Mouse (Mus musculus): ENCODE data around the gene Appbp2.

The Appbp2 gene

DNA sequence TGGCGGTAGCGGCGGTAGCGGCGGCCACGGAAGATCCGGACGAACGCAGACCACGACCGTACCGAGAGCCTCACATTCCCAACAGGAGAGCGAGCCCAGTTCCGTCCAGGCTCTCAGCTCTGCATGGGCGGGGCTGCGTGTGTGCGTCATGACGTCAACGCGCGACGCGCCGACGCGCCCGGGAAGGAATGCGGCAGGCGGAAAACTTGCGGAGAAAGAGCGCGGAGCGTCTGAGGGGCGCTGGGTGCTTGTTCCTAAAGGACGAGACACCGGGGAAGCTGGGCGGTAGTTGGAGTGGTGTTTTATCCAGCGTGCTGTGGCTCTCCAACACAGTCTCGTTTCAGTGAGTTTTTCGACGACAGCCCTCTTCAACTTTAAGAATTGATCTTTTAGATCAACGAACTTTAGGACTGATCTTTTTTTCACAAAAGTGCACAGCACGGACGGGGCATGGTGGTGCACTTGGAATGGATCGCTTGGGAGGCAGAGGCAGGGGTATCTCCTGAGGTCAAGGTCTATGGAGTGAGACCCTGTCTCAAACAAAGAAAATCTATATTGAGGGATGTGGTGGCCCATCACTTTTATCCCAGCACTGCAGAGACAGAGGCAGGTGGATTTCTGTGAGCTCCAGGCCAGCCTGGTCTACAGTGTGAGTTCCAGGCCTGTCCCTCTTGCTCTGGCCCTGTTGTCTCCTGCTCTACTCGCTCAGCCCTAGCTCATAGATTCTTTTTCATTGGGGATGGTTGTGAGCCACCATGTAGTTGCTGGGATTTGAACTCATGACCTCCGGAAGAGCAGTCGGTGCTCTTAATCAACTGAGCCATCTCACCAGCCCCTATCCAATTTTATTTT is at the start of gene Appbp2:
Appbp2 (minus strand) TSS at position 141 of the 852 bp plus-strand sequence.
- whole genome bisulfite sequencing, result 5% methylated on average over 48 of the region's 48 CpGs

DNA sequence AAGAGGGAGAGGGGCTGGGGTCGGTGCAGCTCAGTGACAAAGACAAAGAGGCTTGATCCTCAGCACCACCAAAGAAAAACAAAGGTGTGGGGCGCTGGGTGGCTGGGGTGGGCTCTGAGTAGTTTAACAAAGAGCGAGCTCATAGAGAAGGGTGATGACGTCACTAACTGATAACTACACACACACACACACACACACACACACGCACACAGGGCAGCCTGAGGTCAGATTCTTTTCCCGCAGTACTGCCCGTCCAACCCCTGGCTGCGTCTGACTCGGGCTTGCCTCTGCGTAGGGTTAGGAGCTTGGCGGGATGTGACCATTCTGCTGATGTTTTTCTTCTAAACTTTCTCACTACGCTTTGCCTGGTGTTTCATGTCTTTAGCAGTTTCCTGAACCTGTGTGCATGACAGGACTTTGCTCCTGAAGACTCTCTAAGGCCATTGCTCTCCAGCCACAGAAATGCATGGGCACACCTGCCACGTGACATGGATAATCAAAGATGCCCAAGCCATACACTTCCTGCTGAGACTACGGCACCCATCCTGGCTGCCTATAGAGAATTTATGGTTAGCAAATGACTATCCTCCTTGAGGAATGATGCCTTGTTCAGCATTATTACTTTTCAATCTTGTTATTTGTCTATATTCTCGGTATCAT is 46.4 kb upstream of the Appbp2 start:
- WGBS, result 78% methylated on average over 15 of the region's 15 CpGs

- 74% methylated on average over 1 of the region's 1 CpGs for WGBS
Measured at GRCm38 (mm10) chr11:85278175-85278574, 43.2 kb upstream of the Appbp2 start.

DNA sequence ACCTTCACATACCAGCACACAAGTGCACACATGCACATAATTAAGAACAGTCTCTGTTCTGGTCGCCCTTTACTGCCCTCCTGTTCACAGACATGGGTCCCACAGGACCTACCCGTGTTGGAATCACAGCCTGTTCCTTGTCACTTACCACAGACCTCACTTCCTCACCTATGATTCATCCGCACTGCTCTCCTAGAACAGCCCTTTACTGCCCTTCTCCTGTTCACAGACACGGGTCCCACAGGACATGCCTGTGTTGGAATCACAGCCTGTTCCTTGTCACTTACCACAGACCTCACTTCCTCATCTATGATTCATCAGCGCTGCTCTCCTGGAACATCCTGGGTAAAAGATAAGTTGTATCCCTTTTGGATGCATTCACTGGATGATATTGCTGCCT is 42.7 kb upstream of the Appbp2 start:
- 74% methylated on average over 5 of the region's 5 CpGs for WGBS

GRCm38 (mm10) chr11:85275151-85275550 is 40.2 kb upstream of the Appbp2 start:
- 87% methylated on average over 5 of the region's 5 CpGs for WGBS

- WGBS, result 80% methylated on average over 6 of the region's 6 CpGs
Measured at GRCm38 (mm10) chr11:85273299-85273698, 38.4 kb upstream of the Appbp2 start.

GRCm38 (mm10) chr11:85270631-85271030 is 35.7 kb upstream of the Appbp2 start:
- 62% methylated on average over 3 of the region's 3 CpGs for WGBS

DNA sequence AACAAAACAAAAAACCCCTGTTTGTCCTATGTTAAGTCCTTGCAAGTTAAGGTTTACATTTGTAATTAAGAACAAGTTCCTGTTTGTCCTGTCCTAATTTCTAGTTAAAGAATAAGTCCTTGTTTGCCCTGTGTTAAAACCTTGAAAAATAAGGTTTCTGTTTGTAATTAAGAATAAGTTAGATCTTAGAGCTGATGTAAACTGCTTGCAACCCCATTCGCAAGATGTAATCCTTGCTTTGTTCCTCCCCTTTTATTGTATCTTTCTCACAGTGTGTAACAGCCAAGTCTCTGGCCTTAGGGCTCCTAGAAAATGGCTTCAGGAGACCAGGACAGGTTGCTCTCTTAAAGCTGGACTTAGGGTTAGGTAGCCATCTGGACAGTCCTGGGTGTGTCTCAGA is 32.5 kb upstream of the Appbp2 start:
- WGBS, result 87% methylated on average over 1 of the region's 1 CpGs

- WGBS, result 76% methylated on average over 5 of the region's 5 CpGs
Measured at GRCm38 (mm10) chr11:85264635-85265034, 29.7 kb upstream of the Appbp2 start.

- 24% methylated on average over 7 of the region's 7 CpGs for WGBS
Measured at GRCm38 (mm10) chr11:85261192-85261591, 26.3 kb upstream of the Appbp2 start.

GRCm38 (mm10) chr11:85258966-85259365 is 24.0 kb upstream of the Appbp2 start:
- 90% methylated on average over 11 of the region's 11 CpGs for WGBS

DNA sequence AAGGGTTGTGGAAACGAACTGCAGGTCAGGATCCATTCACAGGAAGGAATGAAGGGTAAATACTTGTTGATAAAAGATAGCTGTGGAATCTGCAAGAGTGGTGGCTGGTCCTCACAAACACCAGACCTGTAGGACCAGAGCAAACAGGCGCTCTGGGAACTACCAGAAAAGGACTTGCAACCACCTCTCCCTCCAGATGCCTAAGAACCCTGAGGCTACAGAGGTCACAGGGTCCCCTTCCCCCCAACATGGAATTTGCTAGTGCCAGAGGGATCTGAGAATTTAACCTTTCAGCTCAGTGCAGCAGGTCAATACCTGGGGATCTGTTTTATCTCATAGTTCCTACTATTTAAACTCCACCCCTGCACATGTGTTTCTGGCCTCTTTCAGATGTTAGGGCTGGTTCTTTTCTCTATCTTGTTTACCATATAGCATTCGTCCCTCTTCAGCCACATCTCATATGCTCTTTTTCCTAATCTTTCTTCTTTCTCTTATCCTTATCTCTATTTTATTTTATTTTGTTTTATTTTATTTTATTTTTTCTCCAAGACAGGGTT is 20.6 kb upstream of the Appbp2 start:
- 74% methylated on average over 3 of the region's 3 CpGs for WGBS

GRCm38 (mm10) chr11:85253641-85254040 is 18.7 kb upstream of the Appbp2 start:
- WGBS, result 76% methylated on average over 7 of the region's 7 CpGs

- WGBS, result 69% methylated on average over 5 of the region's 5 CpGs
Measured at GRCm38 (mm10) chr11:85253006-85253405, 18.1 kb upstream of the Appbp2 start.

- 93% methylated on average over 5 of the region's 5 CpGs for WGBS
Measured at GRCm38 (mm10) chr11:85251955-85252354, 17.0 kb upstream of the Appbp2 start.

- 74% methylated on average over 3 of the region's 3 CpGs for WGBS
Measured at GRCm38 (mm10) chr11:85250467-85250866, 15.5 kb upstream of the Appbp2 start.

- WGBS, result 85% methylated on average over 3 of the region's 3 CpGs
Measured at GRCm38 (mm10) chr11:85249338-85249737, 14.4 kb upstream of the Appbp2 start.

GRCm38 (mm10) chr11:85248151-85248550 is 13.2 kb upstream of the Appbp2 start:
- WGBS, result 95% methylated on average over 2 of the region's 2 CpGs

DNA sequence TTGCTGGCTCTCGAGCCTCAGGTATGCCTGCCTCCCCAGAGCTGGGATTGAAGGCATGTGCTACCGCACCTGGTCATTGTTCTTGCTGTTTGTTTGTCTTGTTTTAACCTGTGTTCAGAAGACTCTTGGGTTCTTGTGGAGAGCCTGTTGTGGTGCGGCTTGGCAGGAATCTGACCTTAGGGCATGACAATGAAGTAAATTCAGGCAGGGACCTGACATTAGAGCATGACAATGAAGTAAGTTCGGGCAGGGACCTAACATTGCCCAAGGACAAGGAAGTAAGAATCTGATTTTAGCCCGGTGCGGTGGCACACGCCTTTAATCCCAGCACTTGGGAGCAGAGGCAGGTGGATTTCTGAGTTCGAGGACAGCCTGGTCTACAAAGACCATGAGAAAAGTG is 6.3 kb upstream of the Appbp2 start:
- 93% methylated on average over 8 of the region's 8 CpGs for WGBS

GRCm38 (mm10) chr11:85240211-85240610 is 5.3 kb upstream of the Appbp2 start:
- WGBS, result 86% methylated on average over 3 of the region's 3 CpGs

DNA sequence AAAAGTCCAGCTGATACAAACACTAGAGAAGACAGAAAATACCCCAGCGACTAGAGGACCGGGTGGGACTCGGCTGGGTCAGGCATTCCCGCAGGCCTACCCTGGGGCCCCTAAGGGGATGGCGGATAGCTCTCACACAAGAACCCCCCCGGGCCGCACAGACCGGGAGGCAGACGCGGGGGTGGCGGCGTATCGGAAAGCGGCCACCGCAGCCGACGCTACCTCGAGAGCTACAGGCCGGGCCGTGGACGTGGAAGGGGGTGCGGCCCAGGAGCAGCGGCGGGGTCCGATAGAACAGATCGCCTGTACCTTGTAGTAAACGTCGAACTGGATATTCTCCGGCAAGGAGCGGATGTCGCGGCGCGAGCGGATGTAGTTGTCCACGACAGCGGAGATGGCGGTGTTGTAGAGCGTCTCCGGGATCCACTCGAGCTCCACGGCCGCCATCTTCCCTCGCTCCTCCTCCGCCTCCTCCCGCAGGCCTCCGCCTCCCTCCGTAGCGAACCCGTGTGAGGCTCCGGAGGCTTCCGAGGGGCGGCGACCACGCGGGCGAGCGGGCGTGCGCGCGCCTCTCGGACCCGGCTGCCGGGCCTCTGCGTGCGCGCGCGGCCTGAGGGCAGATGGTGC is 454 bp downstream of the Appbp2 start:
- WGBS, result under 1% methylated on average over 70 of the region's 70 CpGs

DNA sequence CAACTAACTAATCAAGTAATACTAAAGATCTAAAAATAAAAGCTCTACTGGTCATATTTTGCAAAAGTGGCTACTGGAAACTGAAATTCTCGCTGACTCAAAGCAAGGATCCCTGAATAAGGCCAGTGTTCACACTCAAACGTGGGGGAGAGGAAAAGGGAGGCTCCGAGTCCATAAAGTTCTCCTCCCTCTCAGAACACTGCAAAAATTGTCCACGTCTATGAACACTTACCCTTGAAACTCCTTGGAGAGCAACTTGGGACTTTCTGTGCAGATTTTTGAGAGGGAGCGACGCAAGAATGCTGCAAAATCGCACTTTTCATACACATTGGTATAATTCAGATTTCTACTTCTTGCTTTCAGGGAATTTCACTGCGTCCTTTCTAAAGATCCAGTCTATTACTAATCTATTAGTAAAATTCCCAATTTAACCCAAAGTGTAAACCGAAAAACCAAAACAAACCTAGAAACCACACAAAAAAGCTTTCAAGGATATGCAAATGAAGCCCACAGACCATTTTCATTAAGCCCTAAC is 1.2 kb downstream of the Appbp2 start:
- WGBS, result 2% methylated on average over 9 of the region's 9 CpGs
